Mouse (Mus musculus) embryonic facial prominence, embryonic 12.5 days (tissue): Measurements from ENCODE around the gene Gm5105. TPM values are rescaled to one million over a fixed set of nuclear protein-coding genes. Genes with fewer than 3 reads are reported as not detected.

Source experiments
- ATAC-seq: fragments of 200-750 bp; cut with Nextera tagmentation; 2 replicates; pipeline ENCODE4 v1.8.0; 2017; ENCODE audit not compliant: insufficient number of reproducible peaks, insufficient read depth, low FRiP score, low TSS enrichment
- H3K27ac ChIP-seq: fragments of 300-500 bp; sonication (generic); 2 replicates; pipeline ENCODE4 v1.5.1; 2016; ENCODE audit warnings: mild to moderate bottlenecking
- H3K27me3 ChIP-seq: fragments of 300-500 bp; sonication (generic); 2 replicates; pipeline ENCODE4 v1.6.1; 2016; ENCODE audit warnings: mild to moderate bottlenecking, moderate library complexity
- H3K36me3 ChIP-seq: fragments of 300-500 bp; sonication (generic); 2 replicates; pipeline ENCODE4 v1.6.1; 2016; ENCODE audit warnings: mild to moderate bottlenecking
- H3K4me1 ChIP-seq: fragments of 300-500 bp; sonication (generic); 2 replicates; pipeline ENCODE4 v1.6.1; 2016
- H3K4me2 ChIP-seq: fragments of 300-500 bp; sonication (generic); replicated peaks from 2 replicates; pipeline ENCODE4 v1.6.1; 2016; ENCODE audit warnings: mild to moderate bottlenecking, moderate library complexity
- H3K4me3 ChIP-seq: fragments of 300-500 bp; sonication (generic); 2 replicates; pipeline ENCODE4 v1.5.1; 2016; ENCODE audit warnings: mild to moderate bottlenecking
- H3K9ac ChIP-seq: fragments of 300-500 bp; sonication (generic); 2 replicates; pipeline ENCODE4 v1.6.1; 2016; ENCODE audit warnings: mild to moderate bottlenecking, moderate library complexity
- H3K9me3 ChIP-seq: fragments of 300-500 bp; sonication (generic); 2 replicates; pipeline ENCODE4 v1.6.1; 2016; ENCODE audit warnings: mild to moderate bottlenecking, moderate library complexity
- WGBS: fragments of 180-500 bp; shearing (Covaris S2); methylation state at CpG from one replicate; pipeline ENCODE4 v1.1.7; 2016; 5-methylcytosine and 5-hydroxymethylcytosine counted together
- polyA plus RNA-seq: library from polyadenylated mRNA; unstranded; fragments of >200 nt; fragmentation: Nextera tagmentation; extraction: Ambion mirVana; gene quantifications from 2 replicates; pipeline ENCODE4 v1.2.1, GENCODE M21; 2016

The Gm5105 gene
- polyA plus RNA-seq, 1 experiment from 2014 or later: not detected

DNA sequence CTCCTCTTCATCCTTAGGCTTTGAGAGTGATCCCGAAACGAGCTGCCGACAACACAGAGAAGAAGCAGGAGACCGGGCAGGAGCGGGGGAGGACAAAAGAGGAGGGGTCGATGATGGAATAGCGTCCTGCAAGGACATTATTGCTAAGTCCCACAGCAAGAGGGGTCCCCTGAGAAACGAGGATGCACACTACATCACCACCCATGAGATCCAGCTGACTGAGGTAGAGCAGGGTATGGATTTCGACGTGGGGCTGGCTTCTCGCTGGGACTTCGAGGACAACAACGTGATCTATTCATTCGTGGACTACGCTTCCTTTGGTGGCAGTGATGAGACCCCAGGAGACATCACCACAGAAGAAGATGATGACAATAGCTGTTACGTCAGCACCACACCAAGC is 1.3 kb downstream of the Gm5105 start:
- Histone ChIP-seq H3K4me1 (peaks cover 27% of the 10 kb centered on the region), H3K9ac (no peak overlapping the region), H3K4me3 (no peak overlapping the region), H3K4me2 (no peak overlapping the region), H3K9me3 (no peaks in the 10 kb centered on the region), H3K27ac (no peak overlapping the region), H3K36me3 (no peaks in the 10 kb centered on the region), H3K27me3 (no peaks in the 10 kb centered on the region)
- WGBS: 87% methylated on average over 16 of the region's 16 CpGs
- ATAC-seq: no peak

GRCm38 (mm10) chr3:138064732-138065645 is 2.2 kb downstream of the Gm5105 start, which contains the start of gene 1110002E22Rik:
1110002E22Rik (plus strand) TSS chr3:138065052.
- no peak within 1 kb of the TSS for H3K4me3 ChIP-seq
- H3K27ac ChIP-seq: peak within 1 kb of the TSS; percentile 70; the same call in 1 of the 2 replicates
- H3K4me1 ChIP-seq: peaks cover 21% of the 10 kb centered on the region
- no peak within 1 kb of the TSS for H3K9ac ChIP-seq
- no peaks in the 10 kb centered on the region for H3K36me3 ChIP-seq
- ATAC-seq: no peak
- no peaks in the 10 kb centered on the region for H3K27me3 ChIP-seq
- WGBS: 67% methylated on average over 33 of the region's 33 CpGs
- 0 out of 2 replicates have a peak within 1 kb of the TSS, but pooled peaks have one; percentile 13 for H3K4me2 ChIP-seq
- H3K9me3 ChIP-seq: no peaks in the 10 kb centered on the region

GRCm38 (mm10) chr3:138063731-138064329 is 3.4 kb downstream of the Gm5105 start:
- Histone ChIP-seq H3K27ac (peak overlapping the region; percentile 70; the same call in 1 of the 2 replicates), H3K27me3 (no peaks in the 10 kb centered on the region)
- ATAC-seq: peak; percentile 65

DNA sequence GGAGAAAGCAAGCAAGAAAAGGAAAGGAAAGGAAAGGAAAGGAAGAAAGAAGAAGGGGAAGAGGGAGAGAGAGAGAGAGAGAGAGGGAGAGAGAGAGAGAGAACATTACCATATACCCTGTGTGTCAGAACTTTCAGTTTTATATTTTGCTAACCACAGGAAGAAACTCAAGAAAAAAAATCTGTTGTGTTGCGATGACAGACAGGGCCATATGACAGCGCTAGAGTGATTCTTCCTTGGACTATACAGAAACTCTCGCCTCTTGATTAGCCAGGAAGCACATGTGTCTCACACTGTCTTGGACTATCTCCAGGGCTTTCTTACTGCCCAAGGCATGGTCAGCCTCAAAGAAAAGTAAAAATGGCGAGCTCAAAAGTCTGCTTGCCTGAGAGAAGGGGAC is 4.5 kb downstream of the Gm5105 start:
- no peak for ATAC-seq
- H3K36me3 ChIP-seq: no peaks in the 10 kb centered on the region
- no peaks in the 10 kb centered on the region for H3K27me3 ChIP-seq
- H3K4me1 ChIP-seq: peaks cover 20% of the 10 kb centered on the region
- no peaks in the 10 kb centered on the region for H3K9me3 ChIP-seq
- H3K27ac ChIP-seq: no peak overlapping the region
- no peak overlapping the region for H3K4me3 ChIP-seq
- H3K9ac ChIP-seq: no peak overlapping the region
- 85% methylated on average over 4 of the region's 4 CpGs for WGBS
- H3K4me2 ChIP-seq: no peak overlapping the region

More at GRCm38 (mm10) chr3:138063731-138064329, 3.4 kb downstream of the Gm5105 start:
- 0 out of 2 replicates have a peak overlapping the region, but pooled peaks have one; percentile 13 for H3K4me2 ChIP-seq
- H3K9me3 ChIP-seq: no peaks in the 10 kb centered on the region
- H3K36me3 ChIP-seq: no peaks in the 10 kb centered on the region
- H3K4me3 ChIP-seq: no peak overlapping the region
- H3K9ac ChIP-seq: no peak overlapping the region
- 55% methylated on average over 14 of the region's 14 CpGs for WGBS
- peaks cover 20% of the 10 kb centered on the region for H3K4me1 ChIP-seq

- Histone ChIP-seq H3K36me3 (no peaks in the 10 kb centered on the region), H3K27me3 (no peaks in the 10 kb centered on the region), H3K9me3 (no peaks in the 10 kb centered on the region), H3K4me2 (no peak overlapping the region), H3K4me3 (no peak overlapping the region), H3K27ac (no peak overlapping the region), H3K4me1 (peaks cover 19% of the 10 kb centered on the region), H3K9ac (no peak overlapping the region)
- 87% methylated on average over 9 of the region's 9 CpGs for WGBS
- ATAC-seq: no peak
Observed at GRCm38 (mm10) chr3:138061205-138061911, 5.8 kb downstream of the Gm5105 start.

GRCm38 (mm10) chr3:138060429-138060828 is 6.8 kb downstream of the Gm5105 start:
- 95% methylated on average over 7 of the region's 7 CpGs for WGBS
- Histone ChIP-seq H3K4me2 (no peak overlapping the region), H3K9ac (no peak overlapping the region), H3K4me1 (peaks cover 17% of the 10 kb centered on the region; the same call in 1 of the 2 replicates), H3K4me3 (no peak overlapping the region), H3K9me3 (no peaks in the 10 kb centered on the region), H3K27me3 (no peaks in the 10 kb centered on the region), H3K36me3 (no peaks in the 10 kb centered on the region), H3K27ac (no peak overlapping the region)
- no peak for ATAC-seq

- 44% methylated on average over 4 of the region's 4 CpGs for WGBS
- ATAC-seq: no peak
Observed at GRCm38 (mm10) chr3:138058226-138058625, 9.0 kb downstream of the Gm5105 start.

DNA sequence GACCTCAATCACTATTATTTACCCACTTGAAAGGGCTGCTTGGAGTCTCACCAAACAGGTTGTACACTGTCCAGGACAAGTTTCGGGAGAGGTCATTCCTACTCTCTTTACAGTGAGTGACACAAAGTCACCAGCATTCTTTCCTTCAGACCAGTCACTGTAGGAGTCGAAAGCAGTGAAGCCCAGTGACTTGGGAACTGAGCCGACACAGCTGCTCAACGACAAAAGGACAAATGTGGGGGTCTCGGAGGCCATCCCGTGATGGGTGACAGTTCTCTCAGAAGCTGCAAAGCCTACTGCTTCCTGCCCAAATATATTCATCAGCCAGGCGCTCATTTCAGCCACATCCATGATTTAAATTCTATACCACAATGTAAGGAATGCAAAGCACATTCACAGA is 10.2 kb downstream of the Gm5105 start:
- ATAC-seq: no peak
- Histone ChIP-seq H3K9me3 (no peaks in the 10 kb centered on the region), H3K4me1 (peaks cover 8% of the 10 kb centered on the region; the same call in 1 of the 2 replicates), H3K4me3 (no peak overlapping the region), H3K27ac (no peak overlapping the region), H3K9ac (no peak overlapping the region), H3K36me3 (no peaks in the 10 kb centered on the region), H3K4me2 (no peak overlapping the region), H3K27me3 (no peaks in the 10 kb centered on the region)
- WGBS: 81% methylated on average over 7 of the region's 7 CpGs

More at GRCm38 (mm10) chr3:138058226-138058625, 9.0 kb downstream of the Gm5105 start:
- H3K27ac ChIP-seq: no peak overlapping the region
- H3K9ac ChIP-seq: no peak overlapping the region
- H3K27me3 ChIP-seq: no peaks in the 10 kb centered on the region
- no peaks in the 10 kb centered on the region for H3K9me3 ChIP-seq
- no peaks in the 10 kb centered on the region for H3K36me3 ChIP-seq
- H3K4me1 ChIP-seq: peaks cover 8% of the 10 kb centered on the region; the same call in 1 of the 2 replicates
- no peak overlapping the region for H3K4me3 ChIP-seq
- no peak overlapping the region for H3K4me2 ChIP-seq

GRCm38 (mm10) chr3:138053969-138054368 is 13.2 kb downstream of the Gm5105 start:
- WGBS: 26% methylated on average over 4 of the region's 4 CpGs

GRCm38 (mm10) chr3:138051431-138051830 is 15.8 kb downstream of the Gm5105 start:
- 70% methylated on average over 3 of the region's 3 CpGs for WGBS
- no peak for ATAC-seq
- no peaks in the 10 kb centered on the region for H3K9me3 ChIP-seq
- H3K36me3 ChIP-seq: no peaks in the 10 kb centered on the region
- H3K27me3 ChIP-seq: no peaks in the 10 kb centered on the region
- no peak overlapping the region for H3K9ac ChIP-seq
- H3K27ac ChIP-seq: no peak overlapping the region
- H3K4me2 ChIP-seq: no peak overlapping the region
- H3K4me3 ChIP-seq: no peak overlapping the region
- H3K4me1 ChIP-seq: peaks cover 8% of the 10 kb centered on the region; the same call in 1 of the 2 replicates

More at GRCm38 (mm10) chr3:138053969-138054368, 13.2 kb downstream of the Gm5105 start:
- no peak for ATAC-seq
- no peaks in the 10 kb centered on the region for H3K27me3 ChIP-seq
- no peaks in the 10 kb centered on the region for H3K36me3 ChIP-seq
- no peak overlapping the region for H3K4me3 ChIP-seq
- H3K9me3 ChIP-seq: no peaks in the 10 kb centered on the region
- H3K4me2 ChIP-seq: no peak overlapping the region
- H3K27ac ChIP-seq: 0 out of 2 replicates have a peak overlapping the region, but pooled peaks have one; percentile 8
- no peak overlapping the region for H3K9ac ChIP-seq
- peaks cover 8% of the 10 kb centered on the region; the same call in 1 of the 2 replicates for H3K4me1 ChIP-seq

DNA sequence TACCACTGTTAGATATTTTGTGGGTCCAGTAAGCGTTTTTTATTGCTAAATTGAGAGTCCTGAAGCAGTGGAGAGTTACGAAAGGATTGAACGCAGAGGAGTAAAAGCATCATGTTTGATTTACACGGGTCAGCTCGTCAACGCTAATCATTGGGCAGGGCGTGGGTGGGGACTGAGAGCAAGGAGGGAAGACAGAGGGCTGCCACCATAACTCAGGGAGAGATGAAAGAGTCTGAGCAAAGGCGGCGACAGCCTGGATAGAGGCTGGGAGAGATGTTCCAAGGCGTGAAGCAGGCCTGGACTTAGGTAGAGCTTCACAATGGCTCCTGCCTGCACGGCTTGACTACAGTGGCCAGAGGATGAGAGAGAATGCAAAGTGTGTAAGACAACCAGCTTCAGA is 16.4 kb downstream of the Gm5105 start:
- no peaks in the 10 kb centered on the region for H3K36me3 ChIP-seq
- H3K9ac ChIP-seq: no peak overlapping the region
- WGBS: 90% methylated on average over 11 of the region's 11 CpGs

More for the DNA sequence above, 16.4 kb downstream of the Gm5105 start:
- no peak overlapping the region for H3K4me3 ChIP-seq
- no peaks in the 10 kb centered on the region for H3K27me3 ChIP-seq
- no peak for ATAC-seq
- H3K9me3 ChIP-seq: no peaks in the 10 kb centered on the region
- H3K4me1 ChIP-seq: peaks cover 8% of the 10 kb centered on the region; the same call in 1 of the 2 replicates
- no peak overlapping the region for H3K4me2 ChIP-seq
- H3K27ac ChIP-seq: no peak overlapping the region
